Mouse (Mus musculus) cerebellum, adult (tissue): ENCODE data around the gene Gm815.

Experiments
- ATAC-seq: cut with Nextera tagmentation; 2 replicates; pipeline ENCODE4 v1.9.2; 2017; ENCODE audit warnings: mild to moderate bottlenecking, moderate library complexity, mixed read lengths; ENCODE audit not compliant: insufficient number of reproducible peaks, low FRiP score, low TSS enrichment

The Gm815 gene

GRCm38 (mm10) chr19:26875601-26876000 is 10.1 kb upstream of the Gm815 start:
- no peak for ATAC-seq

GRCm38 (mm10) chr19:26877180-26877775 is 8.4 kb upstream of the Gm815 start:
- ATAC-seq: no peak

- no peak for ATAC-seq
Observed at GRCm38 (mm10) chr19:26879856-26880255, 5.8 kb upstream of the Gm815 start.

- ATAC-seq: no peak
Observed at GRCm38 (mm10) chr19:26881866-26882427, 3.7 kb upstream of the Gm815 start.

- ATAC-seq: no peak
Observed at GRCm38 (mm10) chr19:26888171-26888570, 2.5 kb downstream of the Gm815 start.

- no peak for ATAC-seq
Observed at GRCm38 (mm10) chr19:26891306-26891964, 5.8 kb downstream of the Gm815 start.

- no peak for ATAC-seq
Observed at GRCm38 (mm10) chr19:26892861-26893260, 7.2 kb downstream of the Gm815 start.

GRCm38 (mm10) chr19:26902162-26902561 is 16.5 kb downstream of the Gm815 start:
- no peak for ATAC-seq

- no peak for ATAC-seq
Observed at GRCm38 (mm10) chr19:26914245-26914644, 28.6 kb downstream of the Gm815 start.

GRCm38 (mm10) chr19:26920816-26921215 is 35.1 kb downstream of the Gm815 start:
- ATAC-seq: no peak

GRCm38 (mm10) chr19:26930295-26931283 is 44.9 kb downstream of the Gm815 start:
- ATAC-seq: no peak

- no peak for ATAC-seq
Observed at GRCm38 (mm10) chr19:26934186-26934585, 48.5 kb downstream of the Gm815 start.
